ENCODE assay signal across 19 mouse cellular contexts in the genomic region with DNA sequence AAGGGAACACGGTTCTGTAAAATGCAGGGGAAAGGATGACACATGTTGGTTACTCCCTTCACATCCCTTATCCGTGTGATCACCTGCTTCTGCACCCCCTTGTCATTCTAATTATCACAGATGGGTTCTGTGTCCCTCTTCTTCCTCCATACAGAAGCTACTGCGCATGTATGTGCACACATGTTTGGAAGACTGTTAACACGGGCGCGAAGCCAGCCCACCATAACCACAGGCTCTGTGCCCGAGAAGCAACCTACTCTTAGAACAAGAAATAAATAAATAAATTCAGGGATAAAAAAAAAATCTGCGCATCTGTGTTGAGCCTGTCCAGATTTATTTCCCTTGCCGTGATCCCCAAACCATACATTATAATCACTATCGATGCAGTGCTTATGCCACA.
"Had no signal": no experiment of that assay in that cellular context is flagged by ENCODE, and none has a peak within 500 bp of the region (broad histone marks: within the 10 kb centered on the region; RNA-seq: fewer than 3 reads in every experiment).

No protein-coding gene starts in this region.

- H3K36me3 ChIP-seq: limb, embryonic 12.5 days; limb, embryonic 15.5 days; midbrain, embryonic 12.5 days; midbrain, embryonic 15.5 days; neural tube, embryonic 12.5 days; neural tube, embryonic 15.5 days had no signal

- ATAC-seq: liver, postnatal 0 days; lung, postnatal 0 days; midbrain, embryonic 15.5 days had no signal

- H3K4me2 ChIP-seq: limb, embryonic 12.5 days; limb, embryonic 15.5 days; liver, embryonic 11.5 days; lung, embryonic 14.5 days; midbrain, embryonic 12.5 days; midbrain, embryonic 15.5 days; neural tube, embryonic 12.5 days; neural tube, embryonic 15.5 days had no signal

- H3K27me3 ChIP-seq: midbrain, embryonic 12.5 days; midbrain, embryonic 15.5 days; neural tube, embryonic 12.5 days; neural tube, embryonic 15.5 days had no signal

- H3K4me3 ChIP-seq: limb, embryonic 12.5 days; limb, embryonic 15.5 days; midbrain, embryonic 12.5 days; midbrain, embryonic 15.5 days; neural tube, embryonic 12.5 days; neural tube, embryonic 15.5 days had no signal

- DNase-seq: kidney, adult 18-20 months; kidney, adult 9 months; kidney, postnatal 25 days; left cerebral cortex, postnatal 4 days; liver, postnatal 0 days; lung, embryonic 14.5 days; spleen, adult 18-20 months; thymus, adult 18-20 months; thymus, postnatal 36 days had no signal

- H3K4me1 ChIP-seq: limb, embryonic 12.5 days had no signal

- H3K9ac ChIP-seq: limb, embryonic 12.5 days; limb, embryonic 15.5 days; liver, embryonic 14.5 days; liver, postnatal 0 days; lung, embryonic 14.5 days; midbrain, embryonic 12.5 days; midbrain, embryonic 15.5 days; neural tube, embryonic 12.5 days; neural tube, embryonic 15.5 days had no signal

- H3K9me3 ChIP-seq: limb, embryonic 12.5 days; limb, embryonic 15.5 days; midbrain, embryonic 12.5 days; midbrain, embryonic 15.5 days; neural tube, embryonic 12.5 days; neural tube, embryonic 15.5 days had no signal

- H3K27ac ChIP-seq: limb, embryonic 12.5 days; limb, embryonic 15.5 days; liver, embryonic 14.5 days; macrophage; midbrain, embryonic 12.5 days; midbrain, embryonic 15.5 days; neural tube, embryonic 12.5 days; neural tube, embryonic 15.5 days had no signal
